Comparison of ENCODE assay signal across 8 mouse cellular contexts in genomic region chr10:56373021-56373720, GRCm38 (mm10). TPM values are rescaled to one million over a fixed set of nuclear protein-coding genes. Genes with fewer than 3 reads are reported as not detected.
A peak's percentile ranks its signal among the peaks of the same experiment; 100 is the strongest.
DNase-seq lines count a peak whose midpoint lies in the region; ATAC-seq lines count a peak whose summit lies in the region.

No protein-coding gene starts in this region.

- H3K9me3 ChIP-seq in embryonic facial prominence, embryonic 15.5 days (replicated peaks): no peaks in the 10 kb centered on the region
- H3K9me3 ChIP-seq in kidney, embryonic 16.5 days (ENCODE audit: low read length): no peaks in the 10 kb centered on the region
- H3K9me3 ChIP-seq in stomach, embryonic 14.5 days (ENCODE audit: control insufficient read depth, low read depth, low read length): no peaks in the 10 kb centered on the region

- H3K9ac ChIP-seq in embryonic facial prominence, embryonic 15.5 days: no peak overlapping the region
- no peak overlapping the region for H3K9ac ChIP-seq in kidney, embryonic 16.5 days (replicated peaks; ENCODE audit: low read length)
- H3K9ac ChIP-seq in stomach, embryonic 14.5 days (replicated peaks; ENCODE audit: low read depth, low read length): no peak overlapping the region

- H3K27ac ChIP-seq in embryonic facial prominence, embryonic 15.5 days (replicated peaks): no peak overlapping the region
- no peak overlapping the region for H3K27ac ChIP-seq in kidney, embryonic 16.5 days (ENCODE audit: low read length)
- H3K27ac ChIP-seq in stomach, embryonic 14.5 days (ENCODE audit: low read length): no peak overlapping the region

- no peaks in the 10 kb centered on the region for H3K36me3 ChIP-seq in embryonic facial prominence, embryonic 15.5 days
- no peaks in the 10 kb centered on the region for H3K36me3 ChIP-seq in kidney, embryonic 16.5 days (ENCODE audit: insufficient read depth, low read length)
- H3K36me3 ChIP-seq in stomach, embryonic 14.5 days (ENCODE audit: control insufficient read depth, insufficient read depth, low read length): no peaks in the 10 kb centered on the region

- ATAC-seq in embryonic facial prominence, embryonic 15.5 days (ENCODE audit: insufficient number of reproducible peaks, low FRiP score, low TSS enrichment, low read depth): no peak
- no peak for ATAC-seq in kidney, embryonic 16.5 days (ENCODE audit: low FRiP score, low TSS enrichment)
- no peak for ATAC-seq in stomach, embryonic 14.5 days (ENCODE audit: insufficient number of reproducible peaks, insufficient read depth, low FRiP score, low read depth)

- no peak overlapping the region for H3K4me3 ChIP-seq in embryonic facial prominence, embryonic 15.5 days (replicated peaks)
- H3K4me3 ChIP-seq in kidney, embryonic 16.5 days (ENCODE audit: low read length): no peak overlapping the region
- H3K4me3 ChIP-seq in stomach, embryonic 14.5 days (ENCODE audit: low read depth, low read length): no peak overlapping the region

- no peaks in the 10 kb centered on the region for H3K27me3 ChIP-seq in embryonic facial prominence, embryonic 15.5 days
- no peaks in the 10 kb centered on the region for H3K27me3 ChIP-seq in kidney, embryonic 16.5 days (ENCODE audit: insufficient read depth, low read length)
- H3K27me3 ChIP-seq in stomach, embryonic 14.5 days (ENCODE audit: control insufficient read depth, insufficient read depth, low read length): no peaks in the 10 kb centered on the region

- 24% methylated on average over 8 of the region's 8 CpGs for WGBS in embryonic facial prominence, embryonic 15.5 days
- WGBS in kidney, embryonic 16.5 days: 25% methylated on average over 8 of the region's 8 CpGs
- 24% methylated on average over 8 of the region's 8 CpGs for WGBS in stomach, embryonic 14.5 days

- DNase-seq in cerebellum, postnatal 10 days: peak; percentile 42 to 63
- no peak for DNase-seq in cerebellum, adult 9-11 months
- DNase-seq in 3T3-L1 (ENCODE audit: low read depth, low spot score): peak; percentile 69
- DNase-seq in yolk sac, embryonic 10.5 days (ENCODE audit: low spot score): no peak
- DNase-seq in right cerebral cortex, adult 18-20 months: no peak

- peak overlapping the region; percentile 27 for H3K4me2 ChIP-seq in embryonic facial prominence, embryonic 15.5 days (replicated peaks)
- peak overlapping the region; percentile 21 for H3K4me2 ChIP-seq in kidney, embryonic 16.5 days (replicated peaks; ENCODE audit: low read depth, low read length)
- H3K4me2 ChIP-seq in stomach, embryonic 14.5 days (replicated peaks; ENCODE audit: low read depth, low read length): 0 out of 2 replicates have a peak overlapping the region, but pooled peaks have one; percentile 12

- H3K4me1 ChIP-seq in embryonic facial prominence, embryonic 15.5 days: 0 out of 2 replicates have a peak, but pooled peaks cover 10% of the 10 kb centered on the region
- H3K4me1 ChIP-seq in kidney, embryonic 16.5 days (ENCODE audit: insufficient read depth, low read length): peaks cover 11% of the 10 kb centered on the region
- H3K4me1 ChIP-seq in stomach, embryonic 14.5 days (ENCODE audit: control insufficient read depth, insufficient read depth, low read length): no peaks in the 10 kb centered on the region; the same call in 1 of the 2 replicates

RNA-seq across cellular contexts. Expression of gene Gja1, which starts 4.0 kb away (rescaled TPM):
- polyA plus RNA-seq in embryonic facial prominence, embryonic 15.5 days (2015; fragmentation: Nextera tagmentation; extraction: Ambion mirVana): 339 and 357 TPM in 2 replicates
- 129 and 139 TPM in 2 replicates for polyA plus RNA-seq in kidney, embryonic 16.5 days (2015; fragmentation: Nextera tagmentation; extraction: Ambion mirVana)
- 84.8 and 88.0 TPM in 2 replicates for polyA plus RNA-seq in stomach, embryonic 14.5 days (2014; fragmentation: Nextera tagmentation; extraction: Ambion mirVana)

Comparison
In these comparisons a context has a peak if more than half of its experiments do, and no peak if none do; other contexts are left out.
1. DNase-seq: peak in cerebellum, postnatal 10 days (2 of 2) and 3T3-L1 (single experiment); none in cerebellum, adult 9-11 months (single experiment), yolk sac, embryonic 10.5 days (single experiment) and right cerebral cortex, adult 18-20 months (single experiment).
2. Peak in every context shown above with its lines, with median percentiles within 50 percentile points of each other: H3K4me2 ChIP-seq.